Mouse (Mus musculus): Measurements from ENCODE around the gene Eif4h.
"Not testable (repeated sequence)": the region's sequence is repeated elsewhere in the genome, so short reads cannot be mapped to it uniquely, and the experiment has no call there.

Eif4h gene

DNA sequence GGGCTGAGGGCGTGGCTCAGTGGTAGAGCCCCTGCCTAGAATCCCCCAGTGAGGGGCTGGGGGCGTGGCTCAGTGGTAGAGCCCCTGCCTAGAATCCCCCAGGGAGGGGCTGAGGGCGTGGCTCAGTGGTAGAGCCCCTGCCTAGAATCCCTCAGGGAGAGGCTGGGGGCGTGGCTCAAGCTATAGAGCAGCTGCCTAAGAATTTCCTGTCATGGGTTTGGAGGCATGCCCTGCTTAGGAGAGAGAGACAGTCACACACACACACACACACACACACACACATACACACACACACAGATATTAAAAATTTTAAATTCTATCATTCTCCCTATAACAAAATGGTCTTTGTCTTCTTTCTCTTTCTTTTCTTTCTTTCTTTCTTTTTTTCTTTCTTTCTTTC lies 9.7 kb upstream of the Eif4h start:
- not testable (repeated sequence) for DNase-seq (ENCODE audit: low spot score in 2 of 2)

DNA sequence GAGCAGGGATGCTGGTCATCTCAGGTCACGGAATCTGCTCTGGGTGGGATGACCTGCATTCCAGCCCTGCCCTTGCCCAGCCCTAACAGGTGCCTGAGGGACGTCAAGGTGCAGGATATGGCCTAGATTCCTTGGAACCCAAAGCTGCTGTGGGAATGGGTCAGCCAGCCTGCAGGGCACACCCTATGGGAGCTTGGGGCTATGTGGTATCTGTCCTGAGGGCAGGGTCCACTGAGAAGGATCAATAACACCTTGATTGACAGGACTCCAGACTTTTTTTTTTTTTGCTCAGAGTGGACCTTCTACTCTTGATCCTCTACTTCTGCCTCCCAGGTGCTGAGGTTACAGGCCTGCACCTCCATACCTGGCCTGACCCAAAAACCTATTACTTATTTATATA lies 8.1 kb upstream of the Eif4h start:
- no peak for DNase-seq (ENCODE audit: low spot score in 2 of 2)

GRCm38 (mm10) chr5:134646461-134646860 lies 7.2 kb upstream of the Eif4h start:
- no peak for DNase-seq (ENCODE audit: low spot score in 2 of 2)

DNA sequence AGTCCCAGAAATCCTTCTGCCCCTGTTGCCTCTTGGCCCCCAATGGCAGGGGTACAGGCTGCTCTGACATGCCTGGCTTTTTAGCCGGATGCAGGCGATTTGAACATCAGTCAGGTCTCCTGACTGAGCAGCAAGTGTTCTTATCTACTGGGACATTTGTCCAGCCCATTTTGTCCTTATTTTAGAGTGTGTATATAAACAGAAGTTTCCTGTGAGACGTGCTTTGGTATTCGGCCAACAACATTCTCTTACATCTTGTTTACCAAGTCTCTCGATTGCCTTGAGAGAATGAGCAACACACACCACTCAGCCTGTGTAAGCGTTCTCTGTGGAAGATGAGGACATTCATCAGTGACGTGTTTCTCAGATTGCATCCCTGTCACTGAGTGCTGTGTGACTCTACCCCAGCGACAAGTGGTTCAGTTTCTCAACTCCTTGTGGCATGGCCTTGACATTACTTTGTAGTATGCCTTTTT lies 5.4 kb upstream of the Eif4h start:
- no peak for DNase-seq (ENCODE audit: low spot score in 2 of 2)

DNA sequence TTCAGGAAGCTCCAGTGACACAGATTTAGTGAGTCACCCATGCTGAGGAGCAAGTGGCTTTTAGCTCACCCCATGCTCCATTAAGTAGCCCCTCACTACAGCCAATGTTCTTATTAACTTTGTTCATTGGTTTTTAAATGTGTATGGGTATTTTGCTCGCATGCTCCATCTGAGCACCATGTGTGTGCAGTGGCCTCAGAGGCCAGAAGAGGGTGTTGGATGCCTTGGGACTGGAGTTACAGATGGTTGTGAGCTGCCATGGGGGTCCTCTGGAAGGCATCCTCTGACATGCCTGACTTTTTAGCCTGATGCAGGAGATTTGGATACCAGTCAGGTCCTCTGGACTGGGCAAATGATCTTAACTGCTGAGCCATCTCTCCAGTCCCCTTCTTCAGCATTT lies 4.8 kb upstream of the Eif4h start:
- DNase-seq (ENCODE audit: low spot score in 2 of 2), result no peak

DNA sequence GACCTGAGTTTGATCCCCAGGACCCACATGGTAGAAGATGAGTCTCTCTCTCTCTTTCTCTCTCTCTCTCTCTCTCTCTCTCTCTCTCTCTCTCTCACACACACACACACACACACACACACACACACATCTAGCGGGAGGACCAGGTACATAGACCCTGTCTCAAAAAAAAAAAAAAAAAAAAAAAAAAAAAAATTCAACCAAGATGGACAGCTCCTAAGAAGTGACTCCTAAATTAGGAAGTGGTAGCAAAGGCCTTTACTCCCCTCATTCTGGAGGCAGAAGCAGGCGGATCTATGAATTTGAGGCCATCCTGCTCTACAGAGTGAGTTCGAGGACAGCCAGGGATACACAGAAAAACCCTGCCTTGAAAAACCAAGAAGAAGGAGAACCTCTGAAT lies 1.1 kb upstream of the Eif4h start:
- DNase-seq (ENCODE audit: low spot score in 2 of 2), result no peak

- DNase-seq (ENCODE audit: low spot score in 2 of 2), result no peak
Measured at GRCm38 (mm10) chr5:134638461-134639268, 625 bp downstream of the Eif4h start.

GRCm38 (mm10) chr5:134637820-134638367 lies 1.4 kb downstream of the Eif4h start:
- DNase-seq (ENCODE audit: low spot score in 2 of 2), result no peak

GRCm38 (mm10) chr5:134632841-134633240 lies 6.4 kb downstream of the Eif4h start:
- no peak for DNase-seq (ENCODE audit: low spot score in 2 of 2)

- DNase-seq (ENCODE audit: low spot score in 2 of 2), result no peak
Measured at GRCm38 (mm10) chr5:134630835-134631234, 8.5 kb downstream of the Eif4h start.

DNA sequence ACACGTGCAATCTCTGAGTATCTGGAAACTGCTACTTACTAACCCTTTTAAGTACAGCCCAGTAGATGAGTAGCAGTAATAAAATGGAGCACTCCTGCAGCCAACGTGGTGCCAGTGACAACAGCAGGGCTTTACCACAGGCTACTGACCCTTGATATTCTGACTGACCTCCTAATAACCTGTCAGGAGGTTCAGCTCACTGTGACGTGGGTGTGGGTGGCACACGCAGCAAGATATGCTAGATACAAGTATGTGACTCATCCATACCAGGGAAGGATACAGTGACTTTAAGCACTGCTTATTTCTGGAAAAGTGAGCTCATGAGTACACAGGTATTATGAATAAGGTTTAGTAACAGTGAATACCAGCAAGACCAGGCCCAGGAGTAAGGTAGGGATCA lies 9.8 kb downstream of the Eif4h start:
- DNase-seq (ENCODE audit: low spot score in 2 of 2), result no peak

DNA sequence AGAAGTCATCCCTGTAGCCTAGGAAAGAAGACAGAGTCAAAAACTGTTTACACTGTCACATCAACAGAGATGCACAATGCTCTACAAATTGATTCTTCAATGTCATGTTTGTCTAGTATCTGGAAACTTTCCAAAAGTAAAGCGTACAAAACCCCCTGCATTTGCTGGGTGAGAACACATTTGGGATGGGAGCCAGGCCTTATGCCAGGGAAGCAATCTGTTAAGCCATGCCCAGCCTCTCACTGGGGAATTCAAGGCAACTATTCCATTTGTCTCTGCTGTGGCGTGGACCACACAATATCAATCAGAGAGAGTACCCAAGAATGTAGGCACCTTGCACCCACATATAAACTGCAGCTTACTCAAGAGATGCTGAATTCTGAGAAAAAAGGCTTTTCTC lies 17.2 kb downstream of the Eif4h start:
- no peak for DNase-seq (ENCODE audit: low spot score in 2 of 2)

DNA sequence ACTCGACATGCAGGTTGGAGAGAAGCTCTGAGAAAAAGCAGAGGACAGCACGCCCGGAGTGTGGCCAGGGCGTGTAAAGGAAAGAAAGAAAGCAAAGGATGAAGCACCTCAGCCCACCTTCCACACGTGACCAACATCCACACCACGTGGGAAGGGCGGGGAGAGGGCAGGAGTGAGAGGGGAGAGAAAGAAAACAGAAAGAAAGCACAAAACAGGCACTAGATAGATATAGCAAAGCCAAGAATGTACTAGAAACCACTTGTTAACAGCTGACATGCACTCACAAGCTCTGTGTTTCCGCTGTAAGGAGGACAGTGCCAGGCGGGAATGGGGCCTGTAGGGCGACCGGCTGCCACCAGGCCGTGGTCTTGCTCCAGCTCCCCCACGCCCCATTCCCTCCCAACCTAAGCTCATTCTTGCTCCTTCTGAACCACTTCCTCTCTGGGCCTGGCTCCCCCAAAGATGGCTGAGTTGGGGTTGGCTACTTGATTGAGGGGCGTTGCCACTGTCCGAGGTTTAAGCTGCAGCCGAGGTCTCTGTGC lies 18.1 kb downstream of the Eif4h start:
- no peak for DNase-seq (ENCODE audit: low spot score in 2 of 2)

DNA sequence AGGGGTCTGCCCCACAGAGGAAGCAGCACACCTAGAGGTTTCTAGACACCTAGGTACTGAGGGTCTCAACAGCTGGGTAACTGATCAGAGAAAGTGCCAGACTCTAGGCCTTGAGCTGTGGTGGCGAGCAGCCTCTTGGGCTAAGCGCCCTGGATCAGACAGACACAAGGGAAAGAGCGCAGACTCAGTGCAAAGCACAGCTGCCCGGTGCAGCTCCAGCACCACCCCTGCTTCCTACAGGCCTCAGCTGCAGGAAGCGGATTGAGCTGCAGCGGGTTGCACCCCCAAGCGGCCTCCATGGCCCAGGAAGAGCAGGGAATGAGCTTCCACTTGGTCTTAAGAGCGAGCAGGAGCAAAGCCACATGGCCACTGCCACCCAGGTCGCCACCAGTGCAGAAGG lies 18.8 kb downstream of the Eif4h start:
- DNase-seq (ENCODE audit: low spot score in 2 of 2), result no peak

DNA sequence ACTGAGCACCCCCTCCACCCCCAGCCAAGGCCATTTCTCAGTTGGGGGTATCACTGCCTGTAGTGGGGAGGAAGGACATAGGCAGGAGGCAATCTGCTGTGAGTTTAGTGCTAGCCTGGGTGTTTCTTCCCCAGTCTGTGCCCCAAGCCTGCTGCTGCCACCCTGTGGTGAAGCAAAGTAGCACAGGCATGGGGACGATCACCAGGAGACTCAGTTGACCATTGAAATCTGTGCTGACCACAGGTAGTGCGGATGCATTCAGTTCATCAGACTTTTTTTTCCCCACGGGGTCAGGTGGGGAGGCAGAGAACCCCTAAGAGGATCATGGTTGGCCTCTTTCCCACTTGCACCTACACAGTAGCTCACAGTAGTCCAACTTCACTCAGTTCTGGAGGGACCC lies 22.2 kb downstream of the Eif4h start:
- DNase-seq (ENCODE audit: low spot score in 2 of 2), result peak; percentile 76 to 90

DNA sequence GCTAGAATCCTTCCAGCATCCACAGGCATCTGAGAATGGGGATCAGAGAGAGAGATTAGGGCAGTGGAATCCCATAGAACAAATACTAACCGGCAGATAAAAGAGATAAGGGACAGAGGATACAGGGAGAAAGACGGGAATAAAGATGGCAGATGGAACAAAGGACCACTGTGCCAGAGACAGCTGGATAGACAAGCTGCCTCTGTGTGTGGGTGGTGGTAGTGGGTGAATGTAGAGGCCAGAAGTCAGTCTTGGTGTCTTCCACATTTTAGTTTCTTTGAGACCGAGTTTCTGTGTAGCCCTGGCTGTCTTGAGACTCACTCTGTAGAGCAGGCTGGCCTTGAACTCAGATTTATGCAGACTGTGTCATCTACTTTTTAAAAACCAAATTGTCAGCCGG lies 23.5 kb downstream of the Eif4h start:
- no peak for DNase-seq (ENCODE audit: low spot score in 2 of 2)

DNA sequence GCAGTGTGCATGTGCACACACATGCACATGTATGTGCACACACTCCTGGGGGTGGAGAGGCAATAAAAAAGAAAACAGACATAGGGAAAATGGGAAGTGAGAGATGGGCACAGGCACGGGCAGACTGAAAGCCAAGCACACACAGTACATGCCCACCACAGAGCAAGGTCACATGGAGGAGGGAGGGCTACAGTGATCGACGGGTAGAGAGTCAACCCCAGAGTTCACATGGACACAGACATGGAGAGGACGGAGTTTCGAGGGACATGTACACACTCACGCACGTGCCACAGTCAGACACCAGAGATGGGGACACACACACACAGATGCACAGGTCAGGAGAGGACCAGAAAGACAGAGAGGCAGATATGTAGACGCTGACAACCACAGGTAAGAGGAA lies 23.9 kb downstream of the Eif4h start:
- no peak for DNase-seq (ENCODE audit: low spot score in 2 of 2)

GRCm38 (mm10) chr5:134614802-134615201 lies 24.5 kb downstream of the Eif4h start, which contains the start of gene Lat2:
Lat2 (minus strand) TSS chr5:134615025.
- peak in 1 of 2 experiments; percentile 39 for DNase-seq (ENCODE audit: low spot score in 2 of 2)

DNA sequence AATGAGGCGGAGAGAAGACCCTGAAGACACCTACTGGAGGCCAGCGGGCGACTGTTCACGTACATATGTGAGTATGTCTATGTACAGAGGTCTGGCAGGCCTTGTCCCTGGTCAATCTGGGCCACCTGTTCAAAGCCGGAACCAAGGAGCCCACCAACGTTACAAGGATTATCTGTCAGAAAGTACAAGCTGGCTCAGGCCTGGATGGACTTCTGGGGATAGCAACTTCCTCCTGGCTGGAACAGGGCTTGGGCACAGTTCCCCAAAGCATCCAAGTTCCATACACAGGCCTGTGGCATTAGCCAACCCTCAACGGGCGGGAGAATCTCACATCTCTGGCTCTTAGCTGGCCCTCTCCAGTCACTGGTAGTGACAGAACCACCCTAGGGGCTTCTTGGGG lies 25.0 kb downstream of the Eif4h start:
- no peak for DNase-seq (ENCODE audit: low spot score in 2 of 2)

DNA sequence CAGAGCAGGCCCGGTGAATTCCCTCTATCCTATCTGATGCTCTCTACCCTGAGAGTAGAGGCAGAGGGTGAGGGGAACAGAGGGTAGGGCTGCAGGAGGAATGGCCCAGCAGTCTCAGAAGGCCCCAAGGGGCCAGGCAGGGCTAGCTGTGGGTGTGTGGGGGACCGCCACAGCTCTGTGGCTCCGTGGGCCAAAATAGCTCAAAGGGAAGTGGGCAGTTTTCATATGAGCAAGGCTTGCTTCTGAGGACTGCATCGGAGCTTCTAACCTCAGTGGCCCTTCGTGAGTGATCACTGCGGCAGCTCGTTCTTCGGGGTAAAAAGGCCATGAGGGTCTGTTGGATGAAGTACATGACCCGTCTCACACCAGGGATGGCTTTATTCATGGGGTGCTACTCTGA lies 25.6 kb downstream of the Eif4h start:
- DNase-seq (ENCODE audit: low spot score in 2 of 2), result peak; percentile 59 to 73

DNA sequence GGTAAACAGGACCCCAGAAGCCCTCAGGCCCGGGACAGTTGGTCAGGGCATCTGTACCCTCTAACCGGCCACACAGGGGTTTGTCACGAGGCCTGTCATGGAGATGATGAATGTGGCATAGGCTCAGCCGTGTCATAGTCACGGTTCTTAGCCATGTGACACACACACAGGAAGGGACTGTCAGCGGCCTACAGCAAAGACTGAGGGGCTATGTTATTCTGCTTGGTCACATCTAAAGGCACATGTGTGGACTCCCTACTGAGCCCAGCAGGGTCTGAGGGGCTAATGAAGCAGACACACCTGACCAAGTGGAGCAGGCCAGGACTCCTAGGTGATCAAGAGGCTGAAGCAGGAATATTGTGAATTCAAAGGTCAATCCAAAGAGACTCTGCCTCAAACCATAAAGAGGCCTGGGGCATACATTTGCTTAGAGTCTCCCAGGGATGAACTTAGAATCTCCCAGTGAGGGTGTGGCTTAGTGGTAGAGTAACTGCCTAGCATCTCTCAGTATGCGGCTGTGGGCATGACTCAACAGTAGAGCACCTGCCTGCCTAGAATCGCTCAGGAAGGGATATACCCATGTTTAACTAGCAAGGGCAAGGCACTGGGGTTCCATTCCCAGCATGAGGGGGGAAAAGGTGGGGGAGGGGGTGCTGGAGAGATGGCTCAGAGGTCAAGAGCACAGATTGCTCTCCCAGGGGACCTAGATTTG lies 27.3 kb downstream of the Eif4h start:
- no peak for DNase-seq (ENCODE audit: low spot score in 2 of 2)

DNA sequence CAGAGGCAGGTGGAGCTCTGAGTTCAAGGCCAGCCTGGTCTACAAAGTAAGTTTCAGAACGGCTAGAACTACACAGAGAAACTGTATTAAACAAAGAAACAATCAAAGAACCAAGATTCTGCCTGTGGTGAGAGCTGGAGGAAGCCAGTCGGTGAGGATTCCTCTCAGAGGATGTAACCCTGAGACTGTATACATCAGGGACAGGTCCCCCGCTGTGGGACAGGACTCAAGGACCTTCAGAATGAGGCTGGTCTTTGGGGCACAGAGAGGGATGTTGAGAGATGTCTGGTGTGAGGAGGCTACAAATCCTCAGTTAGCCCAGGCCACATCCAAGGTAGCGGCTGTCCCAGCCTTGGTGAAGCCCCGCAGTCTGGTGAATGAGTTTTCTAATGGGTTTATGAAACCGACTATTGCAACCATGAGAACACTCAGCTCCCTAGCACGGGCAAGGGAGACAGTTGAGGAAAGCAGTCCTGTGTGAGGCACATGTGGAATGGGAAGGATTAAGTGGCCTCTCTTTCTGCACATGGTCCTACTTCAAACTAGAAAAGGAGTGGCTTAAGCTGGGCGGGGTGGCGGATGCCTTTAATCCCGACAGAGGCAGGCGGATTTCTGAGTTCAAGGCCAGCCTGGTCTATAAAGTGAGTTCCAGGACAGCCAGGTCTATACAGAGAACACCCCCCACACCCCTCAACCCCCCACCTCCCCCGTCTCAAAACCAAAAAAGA lies 29.2 kb downstream of the Eif4h start:
- no peak for DNase-seq (ENCODE audit: low spot score in 2 of 2)

Data from spleen, postnatal 4 days (tissue).